Mouse (Mus musculus): ENCODE results near the gene Mta1. TPM values are rescaled to one million over a fixed set of nuclear protein-coding genes. Genes with fewer than 3 reads are reported as not detected.
A peak's percentile ranks its signal among the peaks of the same experiment; 100 is the strongest.

The Mta1 gene
- polyA plus RNA-seq, 1 experiment from 2014 or later = 19.4 TPM

DNA sequence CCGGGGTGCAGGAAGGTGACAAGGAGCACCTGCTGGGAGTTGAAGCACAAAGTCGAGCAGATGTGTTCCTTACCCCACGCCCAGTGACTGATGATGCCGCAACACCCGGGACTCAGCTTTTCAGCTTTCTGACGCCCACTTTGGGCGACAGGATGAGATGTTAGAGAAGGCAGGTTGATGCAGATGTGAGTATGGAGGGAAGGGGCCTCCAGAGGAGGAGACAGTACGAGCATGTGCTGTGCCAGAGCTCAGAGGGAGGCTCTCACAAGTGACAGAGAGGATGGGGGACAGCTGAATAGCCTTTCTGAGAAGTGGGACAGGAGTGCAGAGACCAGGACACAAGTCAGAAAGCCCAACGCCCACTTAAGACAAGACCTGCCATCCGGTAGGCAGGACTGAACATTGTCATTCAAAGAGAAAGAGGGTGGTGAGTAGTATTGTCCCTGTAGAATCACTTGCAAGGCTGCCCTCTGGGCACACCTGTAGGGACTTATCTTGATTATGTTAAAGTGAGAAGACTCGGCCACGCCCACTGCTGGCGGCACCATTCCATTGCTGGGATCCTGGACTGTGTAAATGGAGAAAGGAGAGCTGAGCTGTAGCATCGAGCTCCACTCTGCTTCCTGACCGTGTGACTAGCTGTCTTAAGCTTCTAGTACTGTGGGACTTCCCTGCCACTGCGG lies 16.9 kb downstream of the Mta1 start:
- no peaks in the 10 kb centered on the region for H3K4me1 ChIP-seq (replicated peaks; ENCODE audit: control insufficient read depth, insufficient read depth, low read length)
- no peak overlapping the region for H3K4me3 ChIP-seq (ENCODE audit: low read depth, low read length)
- ATAC-seq (ENCODE audit: low FRiP score) = no peak
- H3K4me2 ChIP-seq (replicated peaks; ENCODE audit: low read depth, low read length) = no peak overlapping the region
- no peaks in the 10 kb centered on the region; the same call in 1 of the 2 replicates for H3K27me3 ChIP-seq (ENCODE audit: control insufficient read depth, insufficient read depth, low read length)
- H3K27ac ChIP-seq (ENCODE audit: low read depth, low read length) = no peak overlapping the region
- 87% methylated on average over 16 of the region's 16 CpGs for WGBS
- no peak overlapping the region for H3K9ac ChIP-seq (ENCODE audit: low read depth, low read length)
- peaks cover 13% of the 10 kb centered on the region for H3K36me3 ChIP-seq (ENCODE audit: control insufficient read depth, insufficient read depth, low read length)
- H3K9me3 ChIP-seq (ENCODE audit: control insufficient read depth, low read length) = no peaks in the 10 kb centered on the region
- DNase-seq (ENCODE audit: low spot score) = no peak

DNA sequence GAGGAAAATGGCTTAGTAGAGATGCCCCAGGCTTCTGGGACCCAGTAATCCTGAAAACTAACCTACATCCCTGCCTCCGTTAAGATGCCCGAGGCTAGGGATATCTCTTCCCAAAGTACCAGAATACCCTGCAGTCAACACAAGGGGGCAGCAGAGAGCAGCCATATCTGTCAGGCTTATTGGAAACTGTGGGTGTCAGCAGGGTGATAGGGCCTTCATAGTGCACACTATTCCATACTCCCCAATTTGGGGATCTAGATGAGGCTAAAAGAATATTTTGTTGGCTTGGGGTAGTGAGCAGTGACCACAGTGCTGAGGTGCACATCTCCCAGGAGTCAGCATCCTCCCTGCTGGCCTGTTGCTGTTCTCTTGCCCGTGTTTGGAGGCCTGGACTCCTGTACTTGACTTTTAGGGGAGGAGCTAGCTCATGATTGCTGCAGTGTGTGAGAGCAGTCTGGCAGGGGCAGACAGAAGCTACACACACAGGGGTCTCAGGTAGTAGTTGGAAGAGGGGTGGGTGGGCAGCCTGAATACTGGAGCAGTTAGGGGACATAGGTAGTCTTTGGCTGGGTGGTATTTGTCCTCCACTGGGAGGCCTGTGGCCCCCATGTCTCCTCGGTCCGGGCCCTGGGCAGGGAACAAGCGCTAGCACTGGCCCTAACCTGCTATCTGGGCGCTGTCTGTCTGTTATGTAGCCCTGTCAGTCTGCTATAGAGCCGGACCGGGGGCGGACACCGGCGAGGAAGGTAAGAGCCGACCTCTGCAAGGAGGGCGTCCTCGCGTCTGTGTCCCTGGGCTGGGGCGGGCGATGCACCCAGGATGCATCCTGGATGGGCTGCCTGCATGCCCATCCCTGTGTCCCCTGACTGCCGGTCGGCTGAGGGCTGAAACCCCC lies 21.7 kb downstream of the Mta1 start:
- ATAC-seq (ENCODE audit: low FRiP score) = peak; percentile 75
- H3K4me3 ChIP-seq (ENCODE audit: low read depth, low read length) = no peak overlapping the region
- H3K9ac ChIP-seq (ENCODE audit: low read depth, low read length) = no peak overlapping the region

DNA sequence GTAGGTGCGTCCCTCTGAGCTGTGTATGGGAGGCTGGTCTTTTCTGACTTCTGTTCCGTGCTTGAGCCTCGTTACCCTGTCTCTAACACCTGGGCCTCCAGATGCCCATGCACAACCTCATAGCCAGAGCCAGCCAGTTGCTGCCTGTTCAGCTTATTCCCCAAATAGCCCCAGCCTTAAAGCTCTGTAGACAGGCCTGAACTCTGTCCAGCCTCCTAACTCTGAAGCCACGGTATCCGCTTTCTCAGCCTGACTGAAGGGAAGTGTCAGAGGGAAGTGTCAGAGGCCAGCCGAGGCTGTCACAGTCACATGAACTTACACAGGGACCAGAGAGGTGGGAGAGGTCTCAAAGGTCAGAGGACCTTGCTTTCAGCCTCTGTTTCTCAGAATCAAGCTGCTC lies 26.6 kb downstream of the Mta1 start:
- Histone ChIP-seq H3K4me2 (replicated peaks; ENCODE audit: low read depth, low read length) (no peak overlapping the region), H3K4me1 (replicated peaks; ENCODE audit: control insufficient read depth, insufficient read depth, low read length) (no peaks in the 10 kb centered on the region), H3K4me3 (ENCODE audit: low read depth, low read length) (no peak overlapping the region), H3K9me3 (ENCODE audit: control insufficient read depth, low read length) (no peaks in the 10 kb centered on the region), H3K27me3 (ENCODE audit: control insufficient read depth, insufficient read depth, low read length) (no peaks in the 10 kb centered on the region), H3K9ac (ENCODE audit: low read depth, low read length) (no peak overlapping the region), H3K36me3 (ENCODE audit: control insufficient read depth, insufficient read depth, low read length) (peaks cover 31% of the 10 kb centered on the region), H3K27ac (ENCODE audit: low read depth, low read length) (no peak overlapping the region)
- 86% methylated on average over 6 of the region's 6 CpGs for WGBS
- no peak for ATAC-seq (ENCODE audit: low FRiP score)
- DNase-seq (ENCODE audit: low spot score) = no peak

More for the DNA sequence above, 21.7 kb downstream of the Mta1 start:
- Histone ChIP-seq H3K9me3 (ENCODE audit: control insufficient read depth, low read length) (no peaks in the 10 kb centered on the region), H3K4me2 (replicated peaks; ENCODE audit: low read depth, low read length) (no peak overlapping the region), H3K4me1 (replicated peaks; ENCODE audit: control insufficient read depth, insufficient read depth, low read length) (no peaks in the 10 kb centered on the region), H3K27me3 (ENCODE audit: control insufficient read depth, insufficient read depth, low read length) (no peaks in the 10 kb centered on the region; the same call in 1 of the 2 replicates), H3K27ac (ENCODE audit: low read depth, low read length) (no peak overlapping the region), H3K36me3 (ENCODE audit: control insufficient read depth, insufficient read depth, low read length) (peaks cover 28% of the 10 kb centered on the region)
- DNase-seq (ENCODE audit: low spot score) = peak; percentile 87
- 87% methylated on average over 20 of the region's 20 CpGs for WGBS

DNA sequence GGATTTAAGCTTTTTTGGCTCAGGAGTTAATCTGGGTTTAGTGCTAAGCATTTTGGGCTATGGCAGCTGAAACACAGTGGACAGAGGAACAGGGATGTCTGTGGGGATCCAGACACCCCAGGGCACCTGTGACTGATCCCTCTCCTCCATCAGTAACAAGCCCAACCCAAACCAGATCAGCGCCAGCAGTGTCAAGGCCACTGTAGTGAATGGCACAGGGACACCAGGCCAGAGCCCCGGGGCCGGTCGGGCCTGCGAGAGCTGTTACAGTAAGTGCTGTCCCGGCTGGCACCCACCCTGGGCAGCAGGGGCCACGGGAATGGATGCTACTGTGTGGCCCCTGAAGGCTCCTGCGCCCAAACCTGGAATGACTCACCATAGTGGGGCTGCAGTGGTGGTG lies 32.7 kb downstream of the Mta1 start:
- no peaks in the 10 kb centered on the region for H3K27me3 ChIP-seq (ENCODE audit: control insufficient read depth, insufficient read depth, low read length)
- no peak for ATAC-seq (ENCODE audit: low FRiP score)
- H3K9ac ChIP-seq (ENCODE audit: low read depth, low read length) = no peak overlapping the region
- H3K9me3 ChIP-seq (ENCODE audit: control insufficient read depth, low read length) = no peaks in the 10 kb centered on the region
- H3K4me3 ChIP-seq (ENCODE audit: low read depth, low read length) = no peak overlapping the region
- no peak for DNase-seq (ENCODE audit: low spot score)
- H3K36me3 ChIP-seq (ENCODE audit: control insufficient read depth, insufficient read depth, low read length) = peaks cover 39% of the 10 kb centered on the region
- WGBS = over 99% methylated on average over 8 of the region's 8 CpGs
- no peak overlapping the region for H3K4me2 ChIP-seq (replicated peaks; ENCODE audit: low read depth, low read length)
- no peak overlapping the region for H3K27ac ChIP-seq (ENCODE audit: low read depth, low read length)
- no peaks in the 10 kb centered on the region for H3K4me1 ChIP-seq (replicated peaks; ENCODE audit: control insufficient read depth, insufficient read depth, low read length)

DNA sequence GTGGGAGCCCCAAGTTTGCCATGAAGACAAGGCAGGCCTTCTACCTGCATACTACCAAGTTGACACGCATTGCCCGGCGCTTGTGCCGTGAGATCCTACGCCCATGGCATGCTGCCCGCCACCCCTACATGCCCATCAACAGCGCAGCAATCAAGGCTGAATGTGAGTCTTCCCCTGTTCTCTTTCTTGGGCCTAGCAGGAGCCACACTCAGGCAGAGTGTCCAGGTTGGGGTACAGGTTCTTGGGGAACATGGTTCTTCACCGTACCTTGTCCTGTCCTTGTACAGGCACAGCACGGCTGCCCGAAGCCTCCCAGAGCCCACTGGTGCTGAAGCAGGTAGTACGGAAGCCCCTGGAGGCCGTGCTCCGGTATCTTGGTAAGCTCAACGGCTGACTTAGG lies 33.5 kb downstream of the Mta1 start:
- Histone ChIP-seq H3K27me3 (ENCODE audit: control insufficient read depth, insufficient read depth, low read length) (no peaks in the 10 kb centered on the region), H3K4me3 (ENCODE audit: low read depth, low read length) (no peak overlapping the region), H3K36me3 (ENCODE audit: control insufficient read depth, insufficient read depth, low read length) (peaks cover 47% of the 10 kb centered on the region), H3K9ac (ENCODE audit: low read depth, low read length) (no peak overlapping the region), H3K27ac (ENCODE audit: low read depth, low read length) (no peak overlapping the region), H3K9me3 (ENCODE audit: control insufficient read depth, low read length) (no peaks in the 10 kb centered on the region), H3K4me1 (replicated peaks; ENCODE audit: control insufficient read depth, insufficient read depth, low read length) (no peaks in the 10 kb centered on the region), H3K4me2 (replicated peaks; ENCODE audit: low read depth, low read length) (no peak overlapping the region)
- WGBS = 97% methylated on average over 14 of the region's 14 CpGs
- DNase-seq (ENCODE audit: low spot score) (no peak), ATAC-seq (ENCODE audit: low FRiP score) (no peak)

DNA sequence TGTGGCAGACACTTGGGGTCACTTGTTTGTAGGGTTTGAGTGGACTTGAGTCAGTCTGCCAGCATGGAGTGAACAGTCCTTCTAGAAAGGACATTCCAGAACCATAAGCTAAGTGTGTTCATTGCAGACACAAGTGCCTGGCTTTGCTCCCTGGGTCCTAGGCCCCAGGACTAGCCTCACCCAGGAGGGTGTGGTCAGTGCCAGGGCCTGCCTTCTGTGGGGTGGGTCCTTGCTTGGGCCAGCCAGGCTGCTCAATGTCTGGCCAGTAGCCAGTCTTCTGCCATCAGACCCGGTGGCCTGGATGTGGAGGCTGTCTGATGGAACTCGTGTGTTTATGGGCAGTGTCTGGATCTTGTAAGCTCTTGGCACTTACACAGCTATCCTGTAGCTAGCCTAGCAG lies 34.5 kb downstream of the Mta1 start:
- Histone ChIP-seq H3K4me1 (replicated peaks; ENCODE audit: control insufficient read depth, insufficient read depth, low read length) (no peaks in the 10 kb centered on the region), H3K4me3 (ENCODE audit: low read depth, low read length) (no peak overlapping the region), H3K4me2 (replicated peaks; ENCODE audit: low read depth, low read length) (no peak overlapping the region), H3K27me3 (ENCODE audit: control insufficient read depth, insufficient read depth, low read length) (no peaks in the 10 kb centered on the region), H3K9me3 (ENCODE audit: control insufficient read depth, low read length) (no peaks in the 10 kb centered on the region), H3K9ac (ENCODE audit: low read depth, low read length) (no peak overlapping the region), H3K27ac (ENCODE audit: low read depth, low read length) (no peak overlapping the region), H3K36me3 (ENCODE audit: control insufficient read depth, insufficient read depth, low read length) (peaks cover 47% of the 10 kb centered on the region)
- WGBS = 96% methylated on average over 2 of the region's 2 CpGs
- ATAC-seq (ENCODE audit: low FRiP score) (no peak), DNase-seq (ENCODE audit: low spot score) (no peak)

DNA sequence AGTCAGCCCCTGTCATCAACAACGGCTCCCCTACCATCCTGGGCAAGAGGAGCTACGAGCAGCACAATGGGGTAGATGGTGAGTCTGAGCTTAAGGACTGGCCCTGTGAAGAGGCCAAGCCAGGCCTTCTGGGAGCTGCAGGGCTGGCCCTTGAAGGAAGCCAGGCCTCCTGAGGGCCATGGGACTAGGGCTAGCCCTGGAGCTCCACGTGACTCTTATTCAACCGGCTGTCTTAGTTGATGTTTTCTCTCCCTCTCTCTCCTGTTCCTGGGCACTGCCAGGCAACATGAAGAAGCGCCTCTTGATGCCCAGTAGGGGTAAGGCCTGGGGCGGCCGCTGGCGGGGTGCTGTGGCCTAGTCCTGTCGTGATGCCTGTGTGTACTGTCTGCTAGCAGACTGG lies 35.2 kb downstream of the Mta1 start:
- Histone ChIP-seq H3K4me3 (ENCODE audit: low read depth, low read length) (no peak overlapping the region), H3K9me3 (ENCODE audit: control insufficient read depth, low read length) (no peaks in the 10 kb centered on the region), H3K4me2 (replicated peaks; ENCODE audit: low read depth, low read length) (no peak overlapping the region), H3K36me3 (ENCODE audit: control insufficient read depth, insufficient read depth, low read length) (peaks cover 47% of the 10 kb centered on the region), H3K4me1 (replicated peaks; ENCODE audit: control insufficient read depth, insufficient read depth, low read length) (no peaks in the 10 kb centered on the region), H3K27me3 (ENCODE audit: control insufficient read depth, insufficient read depth, low read length) (no peaks in the 10 kb centered on the region), H3K9ac (ENCODE audit: low read depth, low read length) (no peak overlapping the region), H3K27ac (ENCODE audit: low read depth, low read length) (no peak overlapping the region)
- DNase-seq (ENCODE audit: low spot score) = no peak
- 91% methylated on average over 9 of the region's 9 CpGs for WGBS
- no peak for ATAC-seq (ENCODE audit: low FRiP score)

DNA sequence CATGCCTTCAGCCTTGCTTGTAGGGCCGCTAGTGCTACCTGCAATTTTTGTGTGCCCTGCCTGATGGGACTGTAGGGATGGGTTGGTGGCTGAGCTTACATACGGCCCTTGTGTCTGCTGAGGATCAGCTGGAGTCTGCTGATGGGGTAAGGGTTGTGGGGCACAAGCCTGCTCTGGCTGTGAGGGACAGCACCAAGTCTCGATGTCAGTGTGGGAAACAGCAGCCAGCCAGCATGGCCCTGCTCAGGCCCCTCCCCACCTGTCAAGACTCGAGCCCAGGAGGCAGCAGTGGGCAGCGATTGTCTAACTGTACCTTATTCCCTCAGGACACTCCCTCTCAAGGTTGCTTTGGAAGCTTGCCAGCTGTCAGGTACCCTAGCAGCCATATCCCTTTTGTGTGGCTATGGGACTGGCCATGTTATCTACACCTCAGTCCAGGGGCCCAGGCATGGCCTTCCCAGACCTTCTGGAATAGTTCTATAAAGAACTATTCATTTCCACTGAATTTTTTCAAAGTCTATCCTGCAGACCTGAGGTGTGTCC lies 35.9 kb downstream of the Mta1 start:
- Histone ChIP-seq H3K27me3 (ENCODE audit: control insufficient read depth, insufficient read depth, low read length) (no peaks in the 10 kb centered on the region), H3K9me3 (ENCODE audit: control insufficient read depth, low read length) (no peaks in the 10 kb centered on the region), H3K27ac (ENCODE audit: low read depth, low read length) (no peak overlapping the region), H3K4me3 (ENCODE audit: low read depth, low read length) (no peak overlapping the region), H3K9ac (ENCODE audit: low read depth, low read length) (no peak overlapping the region), H3K36me3 (ENCODE audit: control insufficient read depth, insufficient read depth, low read length) (peaks cover 40% of the 10 kb centered on the region), H3K4me2 (replicated peaks; ENCODE audit: low read depth, low read length) (no peak overlapping the region), H3K4me1 (replicated peaks; ENCODE audit: control insufficient read depth, insufficient read depth, low read length) (peaks cover under 1% of the 10 kb centered on the region; the same call in 1 of the 2 replicates)
- DNase-seq (ENCODE audit: low spot score) (no peak), ATAC-seq (ENCODE audit: low FRiP score) (no peak)
- 80% methylated on average over 5 of the region's 5 CpGs for WGBS

Data from hindbrain, embryonic 11.5 days (tissue).